Mouse (Mus musculus) ES-Bruce4 (cell line): ENCODE data around the gene Gca. TPM values are rescaled to one million over a fixed set of nuclear protein-coding genes. Genes with fewer than 3 reads are reported as not detected.

ENCODE experiments used
- H3K27ac ChIP-seq: 2 replicates; pipeline ENCODE4 v1.5.1; 2012; ENCODE audit warnings: low read length, inconsistent platforms; ENCODE audit not compliant: insufficient read depth
- H3K27me3 ChIP-seq: 2 replicates; pipeline ENCODE4 v1.6.1; 2012; ENCODE audit warnings: mild to moderate bottlenecking, low read length, inconsistent platforms; ENCODE audit not compliant: control insufficient read depth, poor library complexity, insufficient read depth, severe bottlenecking
- H3K36me3 ChIP-seq: 2 replicates; pipeline ENCODE4 v1.6.1; 2012; ENCODE audit warnings: inconsistent platforms, mild to moderate bottlenecking, low read length, moderate library complexity; ENCODE audit not compliant: control insufficient read depth, poor library complexity, insufficient read depth, severe bottlenecking
- H3K4me1 ChIP-seq: one replicate; pipeline ENCODE4 v1.8.1; 2011; ENCODE audit warnings: low read length; ENCODE audit not compliant: control insufficient read depth, insufficient read depth
- H3K4me3 ChIP-seq: 2 replicates; pipeline ENCODE4 v1.5.1; 2011; ENCODE audit warnings: low read depth, mild to moderate bottlenecking, low read length
- H3K9ac ChIP-seq: 2 replicates; pipeline ENCODE4 v1.6.1; 2012; ENCODE audit warnings: low read depth, mild to moderate bottlenecking, inconsistent platforms; ENCODE audit not compliant: poor library complexity, severe bottlenecking
- H3K9me3 ChIP-seq: replicated peaks from 2 replicates; pipeline ENCODE4 v1.6.1; 2012; ENCODE audit warnings: mild to moderate bottlenecking, low read length, inconsistent platforms; ENCODE audit not compliant: control insufficient read depth, poor library complexity, insufficient read depth, severe bottlenecking
- CTCF ChIP-seq: IDR thresholded peaks from one replicate; pipeline ENCODE4 v1.8.1; 2011; ENCODE audit warnings: low read depth, low read length
- EP300 ChIP-seq: IDR thresholded peaks from 2 replicates; pipeline ENCODE4 v1.6.1; 2011; ENCODE audit warnings: low read depth, low read length; ENCODE audit not compliant: insufficient read depth
- POLR2A ChIP-seq: IDR thresholded peaks from one replicate; pipeline ENCODE4 v1.8.1; 2011; ENCODE audit warnings: low read length; ENCODE audit not compliant: insufficient read depth
- polyA plus RNA-seq: library from polyadenylated mRNA; stranded (reverse); fragments of >200 nt; gene quantifications from 2 replicates; pipeline ENCODE4 v1.2.4, GENCODE M21; 2011; ENCODE audit warnings: low read depth; ENCODE audit not compliant: missing spikeins, insufficient read depth, insufficient read length

Gca gene
- polyA plus RNA-seq, 1 experiment = 24.7 TPM

DNA sequence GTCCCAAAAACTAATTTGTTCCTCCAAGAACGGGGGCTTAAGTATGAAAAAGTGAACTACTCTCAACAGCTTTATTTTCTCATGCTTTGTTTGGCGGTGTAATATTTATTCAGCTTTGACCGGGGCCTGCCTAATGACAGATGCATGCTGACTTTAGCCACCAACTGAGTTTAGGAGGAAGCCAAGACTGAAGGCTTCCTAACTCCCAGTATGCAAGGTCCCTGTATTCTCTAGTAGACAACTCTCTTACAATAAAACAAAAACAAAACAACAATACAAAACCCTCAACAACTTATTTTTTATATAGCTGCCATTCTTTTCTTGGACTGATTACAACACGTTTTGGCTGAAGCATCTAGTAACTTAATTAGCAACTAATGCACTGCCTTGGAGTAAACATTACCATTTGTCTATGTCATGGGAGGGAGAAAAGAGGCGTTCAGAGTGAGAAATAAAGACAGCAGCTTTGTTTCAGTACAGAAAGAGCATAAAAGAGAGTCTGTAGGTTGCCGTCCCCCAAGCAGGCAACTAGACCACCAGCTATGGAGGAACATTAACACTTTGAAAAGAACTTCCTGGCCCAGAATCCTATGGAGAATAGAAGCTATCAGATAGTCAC is 17.3 kb upstream of the Gca start:
- no peak for TF ChIP-seq CTCF
- no peak overlapping the region for H3K9ac ChIP-seq
- H3K36me3 ChIP-seq = no peaks in the 10 kb centered on the region
- no peaks in the 10 kb centered on the region for H3K9me3 ChIP-seq
- H3K4me3 ChIP-seq = no peak overlapping the region
- H3K27me3 ChIP-seq = no peaks in the 10 kb centered on the region
- no peaks in the 10 kb centered on the region for H3K4me1 ChIP-seq
- no peak overlapping the region for H3K27ac ChIP-seq

DNA sequence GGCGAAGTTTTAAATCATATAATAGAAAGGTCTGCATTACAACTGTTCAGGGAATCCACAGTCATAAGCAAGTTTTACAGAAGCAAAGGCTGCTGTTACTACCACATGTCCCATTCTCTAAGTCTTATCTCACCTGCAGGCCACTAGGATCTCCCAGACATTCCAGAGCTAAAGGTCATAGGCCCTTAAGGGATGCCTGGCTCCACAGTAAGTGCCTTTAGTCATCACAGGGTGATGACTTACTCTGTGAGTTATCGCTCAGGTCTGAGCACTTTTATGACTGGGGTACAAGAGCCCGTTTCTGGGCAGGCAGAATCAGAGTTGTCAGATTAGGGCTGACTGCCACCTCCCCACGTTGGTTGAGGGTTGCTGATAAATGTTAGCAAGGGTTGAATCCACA is 12.2 kb upstream of the Gca start:
- Histone ChIP-seq H3K9ac (no peak overlapping the region), H3K9me3 (no peaks in the 10 kb centered on the region), H3K27me3 (no peaks in the 10 kb centered on the region), H3K36me3 (no peaks in the 10 kb centered on the region), H3K4me1 (no peaks in the 10 kb centered on the region), H3K4me3 (no peak overlapping the region), H3K27ac (no peak overlapping the region)
- no peak for TF ChIP-seq CTCF
- TF ChIP-seq POLR2A = no peak
- no peak for TF ChIP-seq EP300

DNA sequence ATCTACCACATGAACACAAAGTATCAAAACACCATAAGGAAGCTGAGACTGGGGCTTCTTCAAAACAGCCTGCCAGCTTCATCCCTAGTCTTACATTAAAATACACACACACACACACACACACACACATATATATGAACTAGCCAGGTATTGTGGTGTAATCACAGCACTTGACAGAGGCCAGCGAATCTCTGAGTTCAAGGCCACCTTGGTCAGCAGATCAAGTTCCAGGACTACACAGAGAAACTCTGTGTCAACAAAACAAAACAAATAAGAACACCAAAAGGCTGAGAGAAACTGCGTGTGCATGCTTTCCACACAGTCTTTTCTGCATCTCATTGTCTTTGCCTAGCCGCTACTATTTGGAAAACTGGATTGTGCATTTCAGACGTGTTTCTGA is 11.6 kb upstream of the Gca start:
- TF ChIP-seq EP300 = no peak
- no peak for TF ChIP-seq POLR2A
- TF ChIP-seq CTCF = no peak
- Histone ChIP-seq H3K36me3 (no peaks in the 10 kb centered on the region), H3K4me1 (no peaks in the 10 kb centered on the region), H3K27ac (no peak overlapping the region), H3K9ac (no peak overlapping the region), H3K27me3 (no peaks in the 10 kb centered on the region), H3K4me3 (no peak overlapping the region), H3K9me3 (no peaks in the 10 kb centered on the region)

DNA sequence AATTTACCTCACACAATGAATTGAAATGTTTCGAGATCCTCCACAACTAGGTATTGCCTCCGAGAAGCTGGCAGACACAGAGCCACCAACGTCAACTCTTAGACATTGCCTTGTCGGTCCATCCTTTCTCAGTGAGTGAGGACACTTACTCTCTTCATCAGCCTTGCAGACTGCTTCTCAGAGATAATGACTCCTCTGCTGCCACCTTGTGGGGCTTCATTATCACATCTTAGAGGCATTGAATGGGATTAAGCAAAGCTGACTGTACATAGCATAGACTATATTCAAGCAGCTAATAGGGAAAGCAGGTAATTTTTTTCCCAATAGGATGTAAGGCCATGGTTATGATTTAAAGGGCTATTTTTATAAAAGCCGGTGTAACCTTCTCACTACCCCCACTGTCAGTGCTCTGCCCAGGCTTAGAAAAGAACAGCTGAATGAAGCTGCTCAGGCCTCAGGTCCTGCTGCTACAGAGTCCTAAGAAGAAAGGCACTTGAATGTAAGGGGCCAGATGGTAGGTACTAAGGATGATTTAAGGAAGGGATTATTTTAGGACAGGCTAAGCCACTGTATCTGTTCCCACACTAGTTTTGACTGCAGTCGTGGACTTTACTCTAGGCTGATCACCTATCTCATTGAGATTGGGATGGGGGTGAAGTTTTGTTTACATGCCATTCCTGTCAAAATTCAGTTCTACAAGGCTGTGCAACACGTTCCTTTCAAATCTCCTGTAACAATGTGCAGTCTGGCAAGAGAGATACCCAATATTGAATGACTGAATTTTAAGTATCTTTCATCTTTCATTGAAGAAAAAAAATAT is 9.4 kb upstream of the Gca start:
- H3K27me3 ChIP-seq = no peaks in the 10 kb centered on the region
- H3K9me3 ChIP-seq = no peaks in the 10 kb centered on the region
- H3K9ac ChIP-seq = no peak overlapping the region
- no peaks in the 10 kb centered on the region for H3K4me1 ChIP-seq
- H3K27ac ChIP-seq = no peak overlapping the region
- H3K4me3 ChIP-seq = no peak overlapping the region
- no peaks in the 10 kb centered on the region for H3K36me3 ChIP-seq
- TF ChIP-seq CTCF (no peak), POLR2A (no peak), EP300 (no peak)

- no peak for TF ChIP-seq EP300
- TF ChIP-seq CTCF = no peak
- TF ChIP-seq POLR2A = no peak
- H3K27me3 ChIP-seq = no peaks in the 10 kb centered on the region
- H3K4me3 ChIP-seq = no peak overlapping the region
- H3K4me1 ChIP-seq = no peaks in the 10 kb centered on the region
- no peaks in the 10 kb centered on the region for H3K9me3 ChIP-seq
- no peak overlapping the region for H3K27ac ChIP-seq
- H3K36me3 ChIP-seq = no peaks in the 10 kb centered on the region
- H3K9ac ChIP-seq = no peak overlapping the region
Measured at GRCm38 (mm10) chr2:62656072-62656471, 8.0 kb upstream of the Gca start.

GRCm38 (mm10) chr2:62660565-62660964 is 3.5 kb upstream of the Gca start:
- Histone ChIP-seq H3K36me3 (no peaks in the 10 kb centered on the region), H3K4me3 (peak overlapping the region; percentile 26), H3K4me1 (no peaks in the 10 kb centered on the region), H3K27ac (no peak overlapping the region), H3K9me3 (no peaks in the 10 kb centered on the region), H3K27me3 (no peaks in the 10 kb centered on the region; the same call in 1 of the 2 replicates), H3K9ac (no peak overlapping the region)
- TF ChIP-seq POLR2A (no peak), CTCF (no peak), EP300 (no peak)
